Comparison of ENCODE assay signal across 19 mouse cellular contexts in the genomic region with DNA sequence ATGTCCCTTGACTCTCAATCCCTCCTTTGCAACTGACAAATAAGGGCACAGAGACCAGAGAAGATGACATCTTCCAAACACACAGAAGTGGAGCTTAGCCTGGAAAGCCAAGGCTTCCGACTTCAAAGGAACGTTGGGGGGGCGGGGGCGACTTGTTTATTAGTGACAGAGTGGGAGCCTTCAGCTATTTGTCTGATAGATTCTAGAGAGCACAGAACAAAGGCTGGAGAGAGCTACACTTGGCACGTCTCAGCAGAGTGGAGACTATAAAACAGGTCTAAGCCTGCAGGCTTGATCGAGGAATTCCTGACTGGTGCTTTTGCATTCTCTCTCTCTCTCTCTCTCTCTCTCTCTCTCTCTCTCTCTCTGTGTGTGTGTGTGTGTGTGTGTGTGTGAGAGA. TPM values are rescaled to one million over a fixed set of nuclear protein-coding genes. Genes with fewer than 3 reads are reported as not detected.
DNase-seq lines count a peak whose midpoint lies in the region; ATAC-seq and TF ChIP-seq lines count a peak whose summit lies in the region.
"Had no signal": no experiment of that assay in that cellular context is flagged by ENCODE, and none has a peak within 500 bp of the region (broad histone marks: within the 10 kb centered on the region; RNA-seq: fewer than 3 reads in every experiment).

No protein-coding gene starts in this region.

- no peak overlapping the region for H3K9ac ChIP-seq in limb, embryonic 14.5 days (ENCODE audit: low read depth, low read length, severe bottlenecking)
- H3K9ac ChIP-seq: neural tube, embryonic 15.5 days had no signal

- no peak overlapping the region for H3K4me3 ChIP-seq in limb, embryonic 14.5 days (replicated peaks; ENCODE audit: low read length)
- H3K4me3 ChIP-seq in limb, embryonic 10.5 days = no peak overlapping the region
- H3K4me3 ChIP-seq: erythroblast, embryonic 14.5 days; hindbrain, embryonic 10.5 days; megakaryocyte, embryonic 14.5 days; neural tube, embryonic 15.5 days had no signal

- H3K36me3 ChIP-seq in limb, embryonic 14.5 days (ENCODE audit: control insufficient read depth, insufficient read depth, low read length) = no peaks in the 10 kb centered on the region
- no peaks in the 10 kb centered on the region for H3K36me3 ChIP-seq in limb, embryonic 10.5 days
- H3K36me3 ChIP-seq: hindbrain, embryonic 10.5 days; neural tube, embryonic 15.5 days had no signal

- no peak for TF ChIP-seq POLR2A in limb, embryonic 14.5 days (IDR thresholded peaks at IDR 0.05; ENCODE audit: borderline replicate concordance, extremely low read depth, insufficient read depth, insufficient read length)

- 0 out of 2 replicates have a peak overlapping the region, but pooled peaks have one; percentile 3 for H3K27ac ChIP-seq in limb, embryonic 14.5 days (replicated peaks; ENCODE audit: low read depth, low read length)
- no peak overlapping the region for H3K27ac ChIP-seq in limb, embryonic 10.5 days
- H3K27ac ChIP-seq: hindbrain, embryonic 10.5 days; neural tube, embryonic 15.5 days had no signal

- H3K27me3 ChIP-seq in limb, embryonic 14.5 days (ENCODE audit: control insufficient read depth, insufficient read depth, low read length) = no peaks in the 10 kb centered on the region
- no peaks in the 10 kb centered on the region for H3K27me3 ChIP-seq in limb, embryonic 10.5 days (ENCODE audit: low read depth, poor library complexity, severe bottlenecking)
- H3K27me3 ChIP-seq: neural tube, embryonic 15.5 days; Patski had no signal

- H3K9me3 ChIP-seq in limb, embryonic 14.5 days (ENCODE audit: control insufficient read depth, low read length) = no peaks in the 10 kb centered on the region
- no peaks in the 10 kb centered on the region for H3K9me3 ChIP-seq in limb, embryonic 10.5 days (replicated peaks)
- H3K9me3 ChIP-seq: hindbrain, embryonic 10.5 days; megakaryocyte, embryonic 14.5 days; neural tube, embryonic 15.5 days had no signal

- peaks cover 1% of the 10 kb centered on the region; the same call in 1 of the 2 replicates for H3K4me1 ChIP-seq in limb, embryonic 14.5 days (ENCODE audit: control insufficient read depth, insufficient read depth, low read length)
- peaks cover 17% of the 10 kb centered on the region for H3K4me1 ChIP-seq in limb, embryonic 10.5 days

- DNase-seq in adrenal gland, adult 2 months = peak; percentile 19
- no peak for DNase-seq in adrenal gland, adult 8-10 months
- peak; percentile 83 for DNase-seq in limb, embryonic 14.5 days (ENCODE audit: low spot score)
- DNase-seq in limb, embryonic 10.5 days (ENCODE audit: low spot score) = no peak
- DNase-seq in urinary bladder, postnatal 36 days (ENCODE audit: low spot score in 2 of 2) = peak; percentile 43 to 52
- DNase-seq in urinary bladder, postnatal 25 days (ENCODE audit: low spot score) = no peak
- DNase-seq in spleen, postnatal 4 days (ENCODE audit: low spot score in 2 of 2) = no peak
- no peak for DNase-seq in cerebellum, postnatal 4 days (ENCODE audit: low spot score in 2 of 2)
- DNase-seq: cerebellum, postnatal 14 days; retina, postnatal 1 day had no signal

- H3K4me2 ChIP-seq in limb, embryonic 14.5 days (replicated peaks; ENCODE audit: low read depth, low read length, severe bottlenecking) = no peak overlapping the region
- H3K4me2 ChIP-seq: neural tube, embryonic 15.5 days had no signal

- WGBS in limb, embryonic 14.5 days = 6% methylated on average over 6 of the region's 6 CpGs
- 25% methylated on average over 6 of the region's 6 CpGs for whole genome bisulfite sequencing in limb, embryonic 10.5 days

- ATAC-seq in limb, embryonic 14.5 days (ENCODE audit: low FRiP score, low read depth) = no peak
- ATAC-seq: Patski had no signal

RNA-seq across cellular contexts. Expression of gene Sgpl1, which starts 3.1 kb away (rescaled TPM):
- total RNA-seq in adrenal gland, adult 2 months (2021) = 100 to 1,000 TPM in 1 of 2 experiments, 10 to 100 TPM in 1; 67.2 to 106 TPM
- 16.2 and 18.0 TPM in 2 replicates for polyA plus RNA-seq in adrenal gland, adult 2 months (2012; rRNA removed)
- total RNA-seq in adrenal gland, adult 8-10 months (2022) = 10 to 100 TPM; 78.8 to 83.6 (median 81.8) TPM
- 60.6 and 68.9 TPM in 2 replicates for polyA plus RNA-seq in limb, embryonic 14.5 days (2012; rRNA removed)
- polyA plus RNA-seq in limb, embryonic 14.5 days (2014; fragmentation: Nextera tagmentation; extraction: Ambion mirVana) = 81.0 and 94.1 TPM in 2 replicates
- 62.5 and 80.3 TPM in 2 replicates for polyA plus RNA-seq in limb, embryonic 10.5 days (2016; fragmentation: Nextera tagmentation; extraction: Ambion mirVana)

RNA-seq across cellular contexts. Expression of gene Tbata, which starts 21.1 kb away (rescaled TPM):
- total RNA-seq in adrenal gland, adult 2 months (2021) = not detected
- not detected in 2 replicates for polyA plus RNA-seq in adrenal gland, adult 2 months (2012; rRNA removed)
- not detected for total RNA-seq in adrenal gland, adult 8-10 months (2022)
- polyA plus RNA-seq in limb, embryonic 14.5 days (2012; rRNA removed) = 0.13 and 0.22 TPM in 2 replicates
- 0.19 TPM in 1 of 2 replicates, not detected in the other for polyA plus RNA-seq in limb, embryonic 14.5 days (2014; fragmentation: Nextera tagmentation; extraction: Ambion mirVana)
- not detected in 2 replicates for polyA plus RNA-seq in limb, embryonic 10.5 days (2016; fragmentation: Nextera tagmentation; extraction: Ambion mirVana)
- total RNA-seq: gastrocnemius, postnatal 4 days; liver, adult 2 months had no signal
- polyA plus RNA-seq: erythroblast, embryonic 14.5 days; heart, embryonic 14.5 days; intestine, embryonic 14.5 days; liver, adult 2 months; neural tube, embryonic 15.5 days; Patski had no signal

Comparison
In these comparisons a context has a peak if more than half of its experiments do, and no peak if none do; other contexts are left out.
1. DNase-seq: peak in adrenal gland, adult 2 months (single experiment), limb, embryonic 14.5 days (single experiment) and urinary bladder, postnatal 36 days (2 of 2); none in adrenal gland, adult 8-10 months (single experiment), limb, embryonic 10.5 days (single experiment), urinary bladder, postnatal 25 days (single experiment), spleen, postnatal 4 days (0 of 2) and cerebellum, postnatal 4 days (0 of 2).